Mouse (Mus musculus) CD8-positive naive resting alpha-beta T cell, adult 57 days (primary cell): ENCODE measurements around the gene Zkscan5. TPM values are rescaled to one million over a fixed set of nuclear protein-coding genes. Genes with fewer than 3 reads are reported as not detected.

ENCODE experiments used
- total RNA-seq: library from RNA; stranded (reverse); gene quantifications from one replicate; pipeline ENCODE4 v1.2.4, GENCODE M21; 2023

Zkscan5 gene
- 7.7 TPM for total RNA-seq

DNA sequence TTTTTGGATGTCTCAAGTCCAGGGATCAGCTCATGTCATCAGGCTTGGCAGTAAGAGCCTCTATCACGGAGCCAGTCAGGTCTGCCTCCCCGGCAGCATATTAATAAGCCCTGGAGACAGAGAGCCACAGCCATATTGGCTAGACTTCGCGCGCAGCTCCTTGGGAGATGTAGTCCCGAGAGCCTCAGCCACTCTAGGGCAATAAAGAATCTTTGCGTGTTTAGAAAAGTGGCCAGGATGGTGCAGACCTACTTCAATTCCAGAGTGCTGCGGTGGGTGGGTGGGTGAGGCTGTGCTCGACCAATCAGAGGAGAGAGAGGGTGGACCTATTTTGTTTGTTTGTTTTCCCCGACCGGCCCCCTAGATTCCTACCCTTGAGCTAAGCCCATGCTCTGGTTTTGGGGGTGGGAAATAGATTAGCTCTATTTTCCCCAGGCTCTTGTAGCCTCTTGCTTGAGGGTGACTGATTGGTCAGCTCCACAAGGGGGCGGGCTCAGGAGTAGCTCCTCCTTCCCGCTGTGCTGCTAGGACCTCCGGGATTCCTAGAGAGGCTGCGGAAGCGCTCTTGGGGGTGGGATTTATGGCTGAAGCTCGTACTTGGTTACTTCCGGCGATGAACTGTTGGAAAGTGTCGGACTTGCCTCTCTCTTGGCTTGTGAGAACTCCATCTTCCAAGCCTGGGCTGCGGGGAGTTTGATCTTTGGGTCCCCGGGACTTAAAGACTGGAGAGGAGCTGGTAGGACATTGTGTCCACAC is at the start of gene Zkscan5:
TSS of gene Zkscan5 (plus strand) at position 627 of the 756 bp plus-strand sequence.

DNA sequence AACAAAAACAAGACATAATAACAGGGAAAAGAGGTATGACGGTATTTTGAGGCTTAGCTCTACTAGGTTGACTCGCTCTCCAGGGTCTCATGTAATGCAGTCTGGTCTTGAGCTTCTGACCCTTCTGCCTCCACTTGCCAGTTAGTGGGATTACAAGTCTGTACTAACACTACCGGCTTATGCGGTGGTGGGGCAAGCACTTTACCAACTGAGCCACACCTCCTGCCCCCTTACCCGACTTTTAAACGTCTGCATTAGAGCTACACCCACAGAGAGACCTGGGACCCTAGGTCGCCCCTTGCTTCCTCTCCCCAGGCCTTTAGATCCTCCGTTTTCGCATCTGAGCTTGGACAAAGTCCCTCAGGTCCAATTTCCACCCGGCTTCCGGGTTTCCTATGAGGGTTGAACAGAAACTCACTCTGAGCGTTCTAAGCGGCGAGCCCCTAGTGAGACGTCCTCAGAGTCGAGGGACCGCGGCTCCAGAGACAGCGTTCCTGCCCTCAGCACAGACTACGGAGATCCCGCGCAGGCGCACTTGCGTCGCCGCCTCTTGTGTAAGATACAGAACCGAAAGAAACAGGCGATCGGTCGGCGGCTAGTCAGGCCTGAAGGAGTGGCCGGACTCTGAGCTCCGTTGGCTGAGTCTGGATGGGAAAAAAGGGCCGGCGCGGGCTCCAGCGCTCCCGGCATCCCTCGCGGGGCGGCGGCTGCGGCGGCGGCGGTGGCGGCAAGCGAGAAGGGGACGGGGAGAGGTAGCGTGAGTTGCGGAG is 37.6 kb upstream of the Zkscan5 start, which contains the start of the genes Ptcd1 and Cpsf4:
TSS of gene Ptcd1 (minus strand) at position 573 of the 770 bp plus-strand sequence.
TSS of gene Cpsf4 (plus strand) at position 678 of the 770 bp plus-strand sequence.

DNA sequence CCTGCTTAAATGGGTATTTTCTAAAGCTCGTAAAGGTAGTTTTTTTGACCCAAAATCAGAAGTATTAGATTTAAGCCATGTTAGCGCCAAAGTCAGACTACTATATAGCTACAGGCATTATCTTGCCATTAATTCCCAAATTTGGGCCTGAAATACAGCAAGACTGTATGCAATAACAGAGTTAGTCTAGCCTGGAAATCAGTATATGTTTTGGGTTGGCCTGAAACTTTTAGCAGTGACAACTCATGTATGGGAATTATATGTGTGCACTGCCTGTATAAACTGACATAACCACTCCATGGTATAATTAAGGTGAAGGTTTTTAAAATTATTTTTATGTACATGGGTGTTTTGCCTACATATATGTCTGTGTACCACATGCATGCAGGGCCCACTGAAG is 12.4 kb upstream of the Zkscan5 start, which contains the start of gene Atp5j2:
TSS of gene Atp5j2 (minus strand) at position 101 of the 400 bp plus-strand sequence.

DNA sequence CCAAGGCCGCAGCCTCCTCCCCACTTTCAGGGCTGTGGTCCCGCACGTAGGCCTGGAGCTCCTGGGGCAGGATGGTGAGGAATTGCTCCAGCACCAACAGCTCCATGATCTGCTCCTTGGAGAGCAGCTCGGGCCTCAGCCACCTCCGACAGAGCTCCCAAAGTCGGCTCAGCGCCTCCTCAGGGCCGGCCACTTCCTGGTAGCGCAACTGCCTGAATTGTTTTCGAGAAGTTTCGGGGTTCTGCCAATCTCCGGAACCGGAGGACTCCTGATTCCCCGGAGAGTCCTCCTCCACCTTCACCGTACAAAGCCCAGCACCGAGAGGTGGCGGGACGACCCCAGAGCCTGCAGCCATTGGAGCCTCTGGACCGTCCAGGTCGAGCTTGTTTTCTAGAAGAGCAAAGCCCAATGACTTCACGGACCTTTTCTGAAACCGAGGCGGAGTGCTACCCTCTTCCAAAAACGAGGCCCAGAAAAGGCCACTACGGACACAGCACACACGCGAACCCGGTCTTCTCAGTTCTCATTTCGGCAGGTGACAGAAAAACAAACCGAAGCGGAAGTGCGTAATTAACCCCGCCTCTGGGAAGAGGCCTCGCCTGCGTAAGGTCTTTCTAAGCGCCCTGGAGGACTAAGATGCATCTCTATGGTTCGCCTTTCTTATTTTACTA is 2.9 kb upstream of the Zkscan5 start, which contains the start of gene Zkscan14:
TSS of gene Zkscan14 (minus strand) at position 548 of the 671 bp plus-strand sequence.

DNA sequence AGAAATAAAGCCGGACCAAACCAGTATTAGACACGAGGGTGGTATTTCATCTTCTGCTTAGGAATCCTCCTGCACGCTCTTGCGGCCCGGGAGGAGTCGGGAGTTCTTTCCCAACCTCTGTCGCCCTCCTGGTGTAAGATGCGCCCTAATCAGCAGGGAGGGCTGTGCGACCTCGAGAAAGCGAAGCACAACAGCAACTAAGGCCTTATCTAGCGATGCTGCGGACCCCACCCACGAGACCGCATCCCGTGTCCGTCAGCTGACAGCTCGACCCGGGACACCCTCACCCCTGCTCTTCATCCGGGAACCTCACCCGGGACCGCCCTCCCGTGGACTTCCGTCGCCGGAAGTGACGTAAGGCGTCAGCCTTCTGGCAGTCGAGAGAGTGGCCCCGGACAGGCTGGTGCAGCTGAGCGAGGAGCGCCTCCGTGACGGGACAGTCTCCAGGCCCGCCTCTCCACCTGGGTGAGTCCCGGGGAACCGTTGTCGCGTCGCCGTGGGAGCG is 27.1 kb downstream of the Zkscan5 start, which contains the start of gene Zfp655:
TSS of gene Zfp655 (plus strand) at position 349 of the 505 bp plus-strand sequence.

Other genes starting within 250 kb of the Zkscan5 start
- gene Smurf1, start 238.7 kb upstream of the Zkscan5 start, total RNA-seq, result 68.8 TPM
- not detected for gene Gm4871, start 171.8 kb upstream of the Zkscan5 start, total RNA-seq
- not detected for gene 1700018F24Rik, start 161.6 kb upstream of the Zkscan5 start, total RNA-seq
- gene Arpc1a, start 120.7 kb upstream of the Zkscan5 start, total RNA-seq, result 87.5 TPM
- gene Kpna7, start 120.5 kb upstream of the Zkscan5 start, total RNA-seq, result not detected
- 399 TPM for gene Arpc1b, start 90.3 kb upstream of the Zkscan5 start, total RNA-seq
- gene Pdap1, start 64.3 kb upstream of the Zkscan5 start, total RNA-seq, result 46.4 TPM
- gene Bud31, start 64.2 kb upstream of the Zkscan5 start, total RNA-seq, result 223 TPM
- gene Ptcd1, start 37.5 kb upstream of the Zkscan5 start, total RNA-seq, result 22.8 TPM
- 38.1 TPM for gene Cpsf4, start 37.3 kb upstream of the Zkscan5 start, total RNA-seq
- gene Atp5j2, start 12.5 kb upstream of the Zkscan5 start, total RNA-seq, result 152 TPM
- 38.8 TPM for gene Zkscan14, start 2.7 kb upstream of the Zkscan5 start, total RNA-seq
- gene Zfp655, start 27.2 kb downstream of the Zkscan5 start, total RNA-seq, result 74.7 TPM
- gene Zscan25, start 75.9 kb downstream of the Zkscan5 start, total RNA-seq, result 36.0 TPM
- gene Cyp3a57, start 140.7 kb downstream of the Zkscan5 start, total RNA-seq, result not detected